Mouse (Mus musculus) forebrain, embryonic 12.5 days (tissue): ENCODE data around the gene Nwd2. TPM values are rescaled to one million over a fixed set of nuclear protein-coding genes. Genes with fewer than 3 reads are reported as not detected.

Source experiments
- ATAC-seq: fragments of 200-750 bp; cut with Nextera tagmentation; 2 replicates; pipeline ENCODE4 v1.8.0; 2017; ENCODE audit warnings: moderate TSS enrichment; ENCODE audit not compliant: low FRiP score
- H3K27ac ChIP-seq: fragments of 300-500 bp; sonication (generic); 2 replicates; pipeline ENCODE4 v1.5.1; 2016; ENCODE audit warnings: mild to moderate bottlenecking
- H3K27me3 ChIP-seq: fragments of 300-500 bp; sonication (generic); 2 replicates; pipeline ENCODE4 v1.6.1; 2016; ENCODE audit warnings: mild to moderate bottlenecking
- H3K36me3 ChIP-seq: fragments of 300-500 bp; sonication (generic); replicated peaks from 2 replicates; pipeline ENCODE4 v1.6.1; 2016; ENCODE audit warnings: mild to moderate bottlenecking
- H3K4me1 ChIP-seq: fragments of 300-500 bp; sonication (generic); 2 replicates; pipeline ENCODE4 v1.6.1; 2016
- H3K4me2 ChIP-seq: fragments of 300-500 bp; sonication (generic); 2 replicates; pipeline ENCODE4 v1.6.1; 2016; ENCODE audit warnings: mild to moderate bottlenecking, moderate library complexity
- H3K4me3 ChIP-seq: fragments of 300-500 bp; sonication (generic); replicated peaks from 2 replicates; pipeline ENCODE4 v1.5.1; 2016; ENCODE audit warnings: mild to moderate bottlenecking
- H3K9ac ChIP-seq: fragments of 300-500 bp; sonication (generic); 2 replicates; pipeline ENCODE4 v1.6.1; 2016; ENCODE audit warnings: mild to moderate bottlenecking
- H3K9me3 ChIP-seq: fragments of 300-500 bp; sonication (generic); 2 replicates; pipeline ENCODE4 v1.6.1; 2016
- WGBS: fragments of 180-500 bp; shearing (Covaris S2); methylation state at CpG from one replicate; pipeline ENCODE4 v1.1.7; 2016; 5-methylcytosine and 5-hydroxymethylcytosine counted together
- polyA plus RNA-seq: library from polyadenylated mRNA; unstranded; fragments of >200 nt; fragmentation: Nextera tagmentation; extraction: Ambion mirVana; gene quantifications from 2 replicates; pipeline ENCODE4 v1.2.1, GENCODE M21; 2016

Nwd2 gene
- polyA plus RNA-seq, result 0.60 and 1.6 TPM in 2 replicates

- H3K4me2 ChIP-seq, result peak within 1 kb of the TSS; percentile 100
- peaks cover 41% of the 10 kb centered on the region for H3K27me3 ChIP-seq
- H3K4me3 ChIP-seq, result peak within 1 kb of the TSS; percentile 59
- no peaks in the 10 kb centered on the region for H3K9me3 ChIP-seq
- peaks cover 9% of the 10 kb centered on the region for H3K4me1 ChIP-seq
- H3K27ac ChIP-seq, result no peak within 1 kb of the TSS
- no peak for ATAC-seq
- 1% methylated on average over 29 of the region's 29 CpGs for WGBS
- H3K9ac ChIP-seq, result peak within 1 kb of the TSS; percentile 65
- no peaks in the 10 kb centered on the region for H3K36me3 ChIP-seq
These were observed at the start of gene Nwd2 for GRCm38 (mm10) chr5:63649070-63649532. Nwd2 (plus strand) TSS chr5:63649102.

- H3K36me3 ChIP-seq, result no peaks in the 10 kb centered on the region
- 80% methylated on average over 2 of the region's 2 CpGs for WGBS
- H3K27ac ChIP-seq, result no peak overlapping the region
- no peak overlapping the region for H3K9ac ChIP-seq
- H3K9me3 ChIP-seq, result no peaks in the 10 kb centered on the region
- H3K4me1 ChIP-seq, result no peaks in the 10 kb centered on the region
- ATAC-seq, result no peak
- H3K27me3 ChIP-seq, result no peaks in the 10 kb centered on the region
- H3K4me2 ChIP-seq, result no peak overlapping the region
- H3K4me3 ChIP-seq, result no peak overlapping the region
These were observed 41.5 kb upstream of the Nwd2 start for GRCm38 (mm10) chr5:63607447-63607846.

- Histone ChIP-seq H3K9ac (no peak overlapping the region), H3K4me2 (no peak overlapping the region), H3K27ac (no peak overlapping the region), H3K27me3 (no peaks in the 10 kb centered on the region), H3K9me3 (no peaks in the 10 kb centered on the region), H3K4me1 (no peaks in the 10 kb centered on the region), H3K36me3 (no peaks in the 10 kb centered on the region), H3K4me3 (no peak overlapping the region)
- WGBS, result 76% methylated on average over 3 of the region's 3 CpGs
- ATAC-seq, result no peak; the same call in 1 of the 2 replicates
These were observed 31.9 kb upstream of the Nwd2 start for GRCm38 (mm10) chr5:63616792-63617668.

GRCm38 (mm10) chr5:63624123-63624522 lies 24.8 kb upstream of the Nwd2 start:
- no peaks in the 10 kb centered on the region for H3K27me3 ChIP-seq
- no peak overlapping the region for H3K27ac ChIP-seq
- H3K36me3 ChIP-seq, result no peaks in the 10 kb centered on the region
- H3K4me3 ChIP-seq, result no peak overlapping the region
- H3K9me3 ChIP-seq, result no peaks in the 10 kb centered on the region
- no peak overlapping the region for H3K9ac ChIP-seq
- H3K4me2 ChIP-seq, result no peak overlapping the region
- 89% methylated on average over 3 of the region's 3 CpGs for WGBS
- H3K4me1 ChIP-seq, result no peaks in the 10 kb centered on the region
- ATAC-seq, result no peak

- no peak overlapping the region for H3K4me3 ChIP-seq
- H3K9me3 ChIP-seq, result no peaks in the 10 kb centered on the region
- no peak overlapping the region for H3K4me2 ChIP-seq
- H3K27ac ChIP-seq, result no peak overlapping the region
- H3K9ac ChIP-seq, result no peak overlapping the region
- no peak for ATAC-seq
- 47% methylated on average over 1 of the region's 1 CpGs for WGBS
- H3K4me1 ChIP-seq, result no peaks in the 10 kb centered on the region
- no peaks in the 10 kb centered on the region for H3K27me3 ChIP-seq
- no peaks in the 10 kb centered on the region for H3K36me3 ChIP-seq
These were observed 20.9 kb upstream of the Nwd2 start for GRCm38 (mm10) chr5:63627832-63628530.

- no peak for ATAC-seq
- Histone ChIP-seq H3K4me1 (no peaks in the 10 kb centered on the region), H3K36me3 (no peaks in the 10 kb centered on the region), H3K27ac (no peak overlapping the region), H3K4me3 (no peak overlapping the region), H3K27me3 (no peaks in the 10 kb centered on the region), H3K9ac (no peak overlapping the region), H3K9me3 (no peaks in the 10 kb centered on the region), H3K4me2 (no peak overlapping the region)
- 47% methylated on average over 3 of the region's 3 CpGs for WGBS
These were observed 20.4 kb upstream of the Nwd2 start for GRCm38 (mm10) chr5:63628531-63628871.

GRCm38 (mm10) chr5:63634636-63635035 lies 14.3 kb upstream of the Nwd2 start:
- H3K4me3 ChIP-seq, result no peak overlapping the region
- no peaks in the 10 kb centered on the region for H3K9me3 ChIP-seq
- H3K27ac ChIP-seq, result no peak overlapping the region
- ATAC-seq, result no peak
- no peaks in the 10 kb centered on the region for H3K4me1 ChIP-seq
- WGBS, result 57% methylated on average over 2 of the region's 2 CpGs
- H3K4me2 ChIP-seq, result no peak overlapping the region
- H3K36me3 ChIP-seq, result no peaks in the 10 kb centered on the region
- H3K9ac ChIP-seq, result no peak overlapping the region
- H3K27me3 ChIP-seq, result no peaks in the 10 kb centered on the region

- no peak overlapping the region for H3K9ac ChIP-seq
- no peaks in the 10 kb centered on the region for H3K9me3 ChIP-seq
- peaks cover 41% of the 10 kb centered on the region for H3K27me3 ChIP-seq
- no peaks in the 10 kb centered on the region for H3K36me3 ChIP-seq
- H3K4me2 ChIP-seq, result no peak overlapping the region
- ATAC-seq, result no peak
- no peak overlapping the region for H3K27ac ChIP-seq
- H3K4me3 ChIP-seq, result no peak overlapping the region
- WGBS, result 29% methylated on average over 2 of the region's 2 CpGs
- peaks cover 9% of the 10 kb centered on the region for H3K4me1 ChIP-seq
These were observed 715 bp upstream of the Nwd2 start for GRCm38 (mm10) chr5:63648187-63648586.

GRCm38 (mm10) chr5:63649533-63650464 lies 897 bp downstream of the Nwd2 start:
- H3K9ac ChIP-seq, result peak overlapping the region; percentile 65
- peak overlapping the region; percentile 59 for H3K4me3 ChIP-seq
- ATAC-seq, result peak; percentile 70
- H3K27ac ChIP-seq, result no peak overlapping the region
- peaks cover 9% of the 10 kb centered on the region for H3K4me1 ChIP-seq
- H3K36me3 ChIP-seq, result no peaks in the 10 kb centered on the region
- peaks cover 41% of the 10 kb centered on the region for H3K27me3 ChIP-seq
- no peaks in the 10 kb centered on the region for H3K9me3 ChIP-seq
- peak overlapping the region; percentile 100 for H3K4me2 ChIP-seq
- WGBS, result under 1% methylated on average over 83 of the region's 83 CpGs

- Histone ChIP-seq H3K27me3 (peaks cover 41% of the 10 kb centered on the region), H3K27ac (no peak overlapping the region), H3K4me3 (no peak overlapping the region), H3K9ac (no peak overlapping the region), H3K4me2 (no peak overlapping the region), H3K9me3 (no peaks in the 10 kb centered on the region), H3K36me3 (no peaks in the 10 kb centered on the region), H3K4me1 (peaks cover 9% of the 10 kb centered on the region)
- ATAC-seq, result no peak
These were observed 2.9 kb downstream of the Nwd2 start for GRCm38 (mm10) chr5:63651813-63652212.

GRCm38 (mm10) chr5:63652705-63653104 lies 3.8 kb downstream of the Nwd2 start:
- ATAC-seq, result no peak
- H3K27ac ChIP-seq, result no peak overlapping the region
- H3K36me3 ChIP-seq, result no peaks in the 10 kb centered on the region
- H3K9me3 ChIP-seq, result no peaks in the 10 kb centered on the region
- no peak overlapping the region for H3K4me3 ChIP-seq
- peaks cover 9% of the 10 kb centered on the region for H3K4me1 ChIP-seq
- 81% methylated on average over 2 of the region's 2 CpGs for WGBS
- H3K27me3 ChIP-seq, result peaks cover 38% of the 10 kb centered on the region
- H3K9ac ChIP-seq, result no peak overlapping the region
- H3K4me2 ChIP-seq, result no peak overlapping the region

GRCm38 (mm10) chr5:63666884-63667283 lies 18.0 kb downstream of the Nwd2 start:
- Histone ChIP-seq H3K27ac (no peak overlapping the region), H3K9me3 (no peaks in the 10 kb centered on the region), H3K9ac (no peak overlapping the region), H3K4me2 (no peak overlapping the region), H3K36me3 (no peaks in the 10 kb centered on the region), H3K27me3 (no peaks in the 10 kb centered on the region), H3K4me1 (no peaks in the 10 kb centered on the region), H3K4me3 (no peak overlapping the region)
- 85% methylated on average over 5 of the region's 5 CpGs for WGBS
- no peak for ATAC-seq
